Mouse (Mus musculus): ENCODE results near the gene Cdc25a. TPM values are rescaled to one million over a fixed set of nuclear protein-coding genes. Genes with fewer than 3 reads are reported as not detected.

The Cdc25a gene
- polyA plus RNA-seq, 1 experiment from 2014 or later = 55.6 TPM

DNA sequence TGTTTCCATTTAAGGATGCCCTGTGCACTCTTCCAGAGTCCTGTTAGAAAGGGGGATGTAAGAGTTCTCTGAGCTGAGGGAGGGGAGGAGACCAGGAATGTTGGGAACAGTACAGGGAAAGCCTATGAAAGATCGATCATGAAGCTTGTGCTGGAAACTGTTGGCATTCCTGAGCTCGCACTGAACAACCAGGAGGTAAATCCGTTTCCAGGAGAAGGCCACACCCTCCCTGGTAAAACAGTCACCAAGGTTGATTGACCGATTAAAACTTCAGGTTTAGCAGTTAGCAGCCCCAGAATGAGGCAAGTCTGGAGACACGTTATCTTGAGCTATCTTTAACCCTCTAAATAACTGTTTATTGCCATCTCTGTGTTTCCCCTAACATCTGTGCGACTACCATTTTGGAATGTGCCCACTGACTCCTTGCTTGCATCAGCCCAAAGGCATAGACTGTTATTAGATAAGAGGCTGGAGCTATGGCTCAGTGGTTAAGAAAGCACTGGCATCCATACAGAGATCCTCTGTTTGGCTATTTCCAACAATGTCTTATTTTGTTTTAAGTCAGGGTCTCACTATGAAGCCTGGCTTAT, 4.3 kb upstream of the Cdc25a start:
- H3K4me3 ChIP-seq = no peak overlapping the region
- peaks cover 12% of the 10 kb centered on the region for H3K4me1 ChIP-seq
- no peaks in the 10 kb centered on the region for H3K36me3 ChIP-seq
- no peaks in the 10 kb centered on the region for H3K27me3 ChIP-seq (ENCODE audit: low read depth, poor library complexity, severe bottlenecking)
- DNase-seq (ENCODE audit: low spot score) = no peak
- WGBS = 43% methylated on average over 6 of the region's 6 CpGs
- no peaks in the 10 kb centered on the region for H3K9me3 ChIP-seq (replicated peaks)
- H3K27ac ChIP-seq = 0 out of 2 replicates have a peak overlapping the region, but pooled peaks have one; percentile 25

- Histone ChIP-seq H3K4me1 (peaks cover 18% of the 10 kb centered on the region), H3K27ac (peak overlapping the region; percentile 97), H3K27me3 (ENCODE audit: low read depth, poor library complexity, severe bottlenecking) (no peaks in the 10 kb centered on the region), H3K9me3 (replicated peaks) (no peaks in the 10 kb centered on the region), H3K36me3 (peaks cover 42% of the 10 kb centered on the region), H3K4me3 (peak overlapping the region; percentile 100)
- WGBS = under 1% methylated on average over 76 of the region's 76 CpGs
- peak; percentile 69 for DNase-seq (ENCODE audit: low spot score)
These were observed 569 bp downstream of the Cdc25a start for GRCm38 (mm10) chr9:109875695-109876601.

- Histone ChIP-seq H3K4me3 (peak overlapping the region; percentile 100), H3K27me3 (ENCODE audit: low read depth, poor library complexity, severe bottlenecking) (no peaks in the 10 kb centered on the region), H3K27ac (peak overlapping the region; percentile 97), H3K4me1 (peaks cover 14% of the 10 kb centered on the region), H3K9me3 (replicated peaks) (no peaks in the 10 kb centered on the region), H3K36me3 (peaks cover 50% of the 10 kb centered on the region)
- no peak for DNase-seq (ENCODE audit: low spot score)
- WGBS = 6% methylated on average over 3 of the region's 3 CpGs
These were observed 1.4 kb downstream of the Cdc25a start for GRCm38 (mm10) chr9:109876756-109877155.

- peaks cover 14% of the 10 kb centered on the region for H3K4me1 ChIP-seq
- 80% methylated on average over 5 of the region's 5 CpGs for WGBS
- H3K27ac ChIP-seq = no peak overlapping the region
- no peaks in the 10 kb centered on the region for H3K9me3 ChIP-seq (replicated peaks)
- no peak for DNase-seq (ENCODE audit: low spot score)
- H3K27me3 ChIP-seq (ENCODE audit: low read depth, poor library complexity, severe bottlenecking) = no peaks in the 10 kb centered on the region
- H3K36me3 ChIP-seq = peaks cover 59% of the 10 kb centered on the region
- H3K4me3 ChIP-seq = peak overlapping the region; percentile 100
These were observed 2.3 kb downstream of the Cdc25a start for GRCm38 (mm10) chr9:109877666-109878065.

- no peak for DNase-seq (ENCODE audit: low spot score)
- Histone ChIP-seq H3K27me3 (ENCODE audit: low read depth, poor library complexity, severe bottlenecking) (no peaks in the 10 kb centered on the region), H3K4me1 (peaks cover 14% of the 10 kb centered on the region), H3K36me3 (peaks cover 75% of the 10 kb centered on the region), H3K4me3 (no peak overlapping the region), H3K27ac (no peak overlapping the region), H3K9me3 (replicated peaks) (no peaks in the 10 kb centered on the region)
- 95% methylated on average over 1 of the region's 1 CpGs for WGBS
These were observed 3.9 kb downstream of the Cdc25a start for GRCm38 (mm10) chr9:109879305-109879704.

DNA sequence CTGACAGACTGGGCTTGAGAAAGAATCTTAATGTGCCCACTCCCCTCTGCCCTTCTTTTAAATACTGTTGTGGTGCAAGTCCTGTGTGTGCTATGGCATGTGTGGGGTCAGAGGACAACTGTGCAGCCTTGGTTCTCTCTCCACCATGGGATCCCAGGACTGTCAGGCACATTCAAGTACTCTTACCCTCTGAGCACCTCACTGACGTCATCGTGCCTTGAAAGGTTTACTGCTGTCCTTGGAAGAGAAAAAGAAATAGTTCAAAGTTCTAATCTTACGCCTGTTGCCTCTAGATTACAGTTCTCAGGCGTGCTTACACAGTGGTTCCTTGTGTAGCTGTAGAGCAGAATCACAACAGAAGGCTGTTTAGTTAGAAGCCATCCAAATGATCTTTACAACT, 10.9 kb downstream of the Cdc25a start:
- no peaks in the 10 kb centered on the region for H3K27me3 ChIP-seq (ENCODE audit: low read depth, poor library complexity, severe bottlenecking)
- H3K4me3 ChIP-seq = no peak overlapping the region
- no peaks in the 10 kb centered on the region for H3K4me1 ChIP-seq
- WGBS = 85% methylated on average over 4 of the region's 4 CpGs
- peaks cover 100% of the 10 kb centered on the region for H3K36me3 ChIP-seq
- H3K9me3 ChIP-seq (replicated peaks) = no peaks in the 10 kb centered on the region
- DNase-seq (ENCODE audit: low spot score) = no peak
- no peak overlapping the region for H3K27ac ChIP-seq

DNA sequence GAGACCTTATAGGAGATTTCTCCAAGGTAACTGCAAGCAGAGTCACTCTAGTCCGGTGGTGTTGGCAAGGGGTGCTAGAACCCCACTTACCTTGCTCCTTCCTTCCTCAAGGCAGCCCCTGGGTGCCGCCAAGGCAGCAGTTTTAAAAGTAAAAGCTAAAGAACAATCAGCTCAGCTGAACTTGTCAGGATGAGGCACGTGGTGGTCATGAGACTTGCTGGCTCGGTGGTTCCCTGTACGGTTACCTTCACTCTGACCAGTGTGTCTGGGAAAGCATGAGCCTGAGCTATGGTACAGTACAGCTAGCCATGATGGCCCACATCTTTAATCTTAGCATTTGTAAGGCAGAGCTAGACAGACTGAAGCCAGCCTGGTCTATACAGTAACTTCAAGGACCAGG, 11.9 kb downstream of the Cdc25a start:
- H3K4me3 ChIP-seq = no peak overlapping the region
- WGBS = 90% methylated on average over 5 of the region's 5 CpGs
- no peak for DNase-seq (ENCODE audit: low spot score)
- H3K27ac ChIP-seq = no peak overlapping the region
- no peaks in the 10 kb centered on the region for H3K4me1 ChIP-seq
- no peaks in the 10 kb centered on the region for H3K27me3 ChIP-seq (ENCODE audit: low read depth, poor library complexity, severe bottlenecking)
- no peaks in the 10 kb centered on the region for H3K9me3 ChIP-seq (replicated peaks)
- H3K36me3 ChIP-seq = peaks cover 100% of the 10 kb centered on the region

DNA sequence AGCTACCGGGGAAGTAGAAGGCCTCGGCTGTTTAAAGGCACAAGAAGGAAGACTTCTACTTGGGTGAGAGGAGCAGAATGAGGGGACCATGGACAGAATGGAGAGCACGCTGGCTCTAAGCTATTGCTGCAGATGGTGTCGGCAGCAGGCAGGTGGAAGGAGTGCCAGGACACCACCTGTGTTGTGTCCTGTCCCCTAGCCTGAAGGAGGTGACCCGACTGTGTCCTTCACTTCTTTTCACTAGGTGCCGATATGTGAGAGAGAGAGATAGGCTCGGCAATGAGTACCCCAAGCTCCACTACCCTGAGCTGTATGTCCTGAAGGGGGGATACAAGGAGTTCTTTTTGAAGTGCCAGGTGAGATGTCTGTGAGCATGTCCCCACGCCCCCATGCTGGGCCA, 16.1 kb downstream of the Cdc25a start:
- WGBS = 94% methylated on average over 8 of the region's 8 CpGs
- DNase-seq (ENCODE audit: low spot score) = no peak
- Histone ChIP-seq H3K4me3 (no peak overlapping the region), H3K36me3 (peaks cover 97% of the 10 kb centered on the region), H3K4me1 (peaks cover 8% of the 10 kb centered on the region), H3K27ac (no peak overlapping the region), H3K9me3 (replicated peaks) (no peaks in the 10 kb centered on the region), H3K27me3 (ENCODE audit: low read depth, poor library complexity, severe bottlenecking) (no peaks in the 10 kb centered on the region)

DNA sequence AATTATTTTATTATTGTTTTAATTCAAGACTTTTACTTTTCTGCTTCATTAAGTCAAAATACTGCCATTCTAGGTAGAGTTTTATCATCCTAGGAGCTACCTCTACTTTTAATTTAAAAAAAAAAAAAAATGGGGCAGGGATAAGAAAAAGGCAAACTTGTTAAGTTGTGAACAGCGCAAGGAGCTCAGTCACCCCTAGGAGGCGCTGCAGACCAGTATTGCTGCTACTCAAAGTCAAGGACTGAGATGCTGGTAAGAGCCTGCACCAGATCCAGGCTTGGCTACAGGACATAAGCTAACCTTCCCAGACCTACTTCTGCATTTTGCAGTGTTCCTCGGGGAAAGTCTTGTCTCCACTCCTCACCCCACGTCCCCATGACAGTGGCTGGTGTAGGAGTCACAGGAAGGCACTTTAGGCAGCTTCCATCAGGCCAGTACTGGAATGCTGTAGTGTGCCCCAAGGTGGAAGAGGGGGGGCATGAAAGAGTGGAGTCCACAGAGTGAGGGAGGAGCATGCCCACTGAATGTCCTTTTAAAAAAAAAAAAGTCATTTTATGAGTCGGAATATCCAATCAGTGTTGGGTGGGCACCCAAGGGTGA, 17.4 kb downstream of the Cdc25a start:
- Histone ChIP-seq H3K9me3 (replicated peaks) (no peaks in the 10 kb centered on the region), H3K27ac (no peak overlapping the region), H3K27me3 (ENCODE audit: low read depth, poor library complexity, severe bottlenecking) (no peaks in the 10 kb centered on the region), H3K4me1 (peaks cover 8% of the 10 kb centered on the region), H3K36me3 (peaks cover 89% of the 10 kb centered on the region), H3K4me3 (no peak overlapping the region)
- DNase-seq (ENCODE audit: low spot score) = peak; percentile 80
- WGBS = 71% methylated on average over 5 of the region's 5 CpGs

DNA sequence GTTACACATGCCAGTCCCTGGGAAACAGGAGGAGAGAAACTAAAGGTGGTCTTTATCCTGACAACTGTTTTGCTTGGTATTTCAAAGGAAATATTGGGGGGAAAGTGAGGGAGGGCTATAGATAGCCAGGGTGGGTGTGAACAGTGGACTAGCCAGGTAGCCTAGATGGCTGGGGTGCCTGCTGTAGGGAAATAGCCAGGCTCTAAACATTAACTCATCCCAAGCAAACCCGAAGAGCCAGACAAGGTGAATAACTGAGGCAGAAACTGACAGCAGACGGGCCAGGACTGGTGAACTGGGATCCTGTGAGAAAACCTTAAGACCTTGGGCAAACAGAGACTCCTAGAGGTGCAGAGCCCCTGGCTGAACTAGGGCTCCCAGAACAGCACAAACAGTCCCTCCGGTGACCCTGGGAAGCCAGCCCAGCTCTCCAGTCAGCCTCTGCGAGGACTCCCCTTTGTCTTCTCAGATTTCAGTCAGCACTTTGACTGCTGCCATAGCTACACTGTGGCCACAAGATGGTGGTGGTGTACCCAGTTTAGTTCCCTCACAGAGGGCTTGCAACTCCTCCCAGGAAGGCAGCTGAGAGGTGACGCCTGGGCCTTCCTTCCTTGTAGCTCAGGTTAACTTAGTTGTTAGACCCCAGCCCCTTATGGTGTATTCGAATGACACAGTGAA, 19.2 kb downstream of the Cdc25a start:
- Histone ChIP-seq H3K9me3 (replicated peaks) (no peaks in the 10 kb centered on the region), H3K4me3 (no peak overlapping the region), H3K27me3 (ENCODE audit: low read depth, poor library complexity, severe bottlenecking) (no peaks in the 10 kb centered on the region), H3K4me1 (peaks cover 11% of the 10 kb centered on the region), H3K36me3 (peaks cover 71% of the 10 kb centered on the region), H3K27ac (peak overlapping the region; percentile 86)
- 34% methylated on average over 6 of the region's 6 CpGs for WGBS
- DNase-seq (ENCODE audit: low spot score) = peak; percentile 80

- Histone ChIP-seq H3K4me1 (peaks cover 14% of the 10 kb centered on the region), H3K27me3 (ENCODE audit: low read depth, poor library complexity, severe bottlenecking) (no peaks in the 10 kb centered on the region), H3K9me3 (replicated peaks) (no peaks in the 10 kb centered on the region), H3K27ac (no peak overlapping the region), H3K36me3 (peaks cover 61% of the 10 kb centered on the region), H3K4me3 (no peak overlapping the region)
- no peak for DNase-seq (ENCODE audit: low spot score)
- 90% methylated on average over 6 of the region's 6 CpGs for WGBS
These were observed 20.2 kb downstream of the Cdc25a start for GRCm38 (mm10) chr9:109895593-109895992.

GRCm38 (mm10) chr9:109896253-109897150, 21.1 kb downstream of the Cdc25a start:
- 90% methylated on average over 8 of the region's 8 CpGs for WGBS
- H3K4me3 ChIP-seq = no peak overlapping the region
- H3K27me3 ChIP-seq (ENCODE audit: low read depth, poor library complexity, severe bottlenecking) = no peaks in the 10 kb centered on the region
- peaks cover 52% of the 10 kb centered on the region for H3K36me3 ChIP-seq
- peaks cover 14% of the 10 kb centered on the region for H3K4me1 ChIP-seq
- H3K9me3 ChIP-seq (replicated peaks) = no peaks in the 10 kb centered on the region
- DNase-seq (ENCODE audit: low spot score) = no peak
- no peak overlapping the region for H3K27ac ChIP-seq
